Mouse (Mus musculus) liver, embryonic 11.5 days (tissue): Measurements from ENCODE around the gene Scml4. TPM values are rescaled to one million over a fixed set of nuclear protein-coding genes. Genes with fewer than 3 reads are reported as not detected.
A peak's percentile ranks its signal among the peaks of the same experiment; 100 is the strongest.

Experiments
- ATAC-seq: fragments of 200-750 bp; cut with Nextera tagmentation; replicated peaks from 2 replicates; pipeline ENCODE4 v1.8.0; 2017; ENCODE audit warnings: moderate number of reproducible peaks, mild to moderate bottlenecking, moderate TSS enrichment, moderate library complexity; ENCODE audit not compliant: low FRiP score
- DNase-seq: peaks from one replicate; pipeline ENCODE4 v3.0.0-alpha.2; 2017; ENCODE audit warnings: low spot score
- H3K27ac ChIP-seq: fragments of 300-500 bp; sonication (generic); 2 replicates; pipeline ENCODE4 v1.5.1; 2014; ENCODE audit warnings: mild to moderate bottlenecking, low read depth, low read length, control low read depth
- H3K27me3 ChIP-seq: fragments of 300-500 bp; sonication (generic); replicated peaks from 2 replicates; pipeline ENCODE4 v1.6.1; 2014; ENCODE audit warnings: low read length, mixed read lengths; ENCODE audit not compliant: control insufficient read depth, insufficient read depth
- H3K36me3 ChIP-seq: fragments of 300-500 bp; sonication (generic); 2 replicates; pipeline ENCODE4 v1.6.1; 2014; ENCODE audit warnings: mild to moderate bottlenecking, low read length, moderate library complexity, mixed read lengths; ENCODE audit not compliant: control insufficient read depth, insufficient read depth
- H3K4me1 ChIP-seq: fragments of 300-500 bp; sonication (generic); replicated peaks from 2 replicates; pipeline ENCODE4 v1.6.1; 2014; ENCODE audit warnings: low read length, mixed read lengths; ENCODE audit not compliant: control insufficient read depth, insufficient read depth
- H3K4me2 ChIP-seq: fragments of 300-500 bp; sonication (generic); 2 replicates; pipeline ENCODE4 v1.6.1; 2014; ENCODE audit warnings: mild to moderate bottlenecking, control low read depth, moderate library complexity
- H3K4me3 ChIP-seq: fragments of 300-500 bp; sonication (generic); 2 replicates; pipeline ENCODE4 v1.5.1; 2014; ENCODE audit warnings: low read depth, low read length, control low read depth
- H3K9ac ChIP-seq: fragments of 300-500 bp; sonication (generic); 2 replicates; pipeline ENCODE4 v1.6.1; 2014; ENCODE audit warnings: low read depth, low read length, control low read depth
- H3K9me3 ChIP-seq: fragments of 300-500 bp; sonication (generic); 2 replicates; pipeline ENCODE4 v1.6.1; 2016; ENCODE audit warnings: low read length, inconsistent platforms, mixed read lengths; ENCODE audit not compliant: control insufficient read depth
- WGBS: fragments of 180-500 bp; shearing (Covaris S2); extraction: QIAGEN DNeasy Blood & Tissue Kit; methylation state at CpG from one replicate; pipeline ENCODE4 v1.1.7; 2014; 5-methylcytosine and 5-hydroxymethylcytosine counted together
- polyA plus RNA-seq: library from polyadenylated mRNA; unstranded; fragments of >200 nt; fragmentation: Nextera tagmentation; extraction: Ambion mirVana; gene quantifications from 2 replicates; pipeline ENCODE4 v1.2.1, GENCODE M21; 2014

Gene Scml4
- polyA plus RNA-seq, 1 experiment from 2014 or later = 0.40 TPM

DNA sequence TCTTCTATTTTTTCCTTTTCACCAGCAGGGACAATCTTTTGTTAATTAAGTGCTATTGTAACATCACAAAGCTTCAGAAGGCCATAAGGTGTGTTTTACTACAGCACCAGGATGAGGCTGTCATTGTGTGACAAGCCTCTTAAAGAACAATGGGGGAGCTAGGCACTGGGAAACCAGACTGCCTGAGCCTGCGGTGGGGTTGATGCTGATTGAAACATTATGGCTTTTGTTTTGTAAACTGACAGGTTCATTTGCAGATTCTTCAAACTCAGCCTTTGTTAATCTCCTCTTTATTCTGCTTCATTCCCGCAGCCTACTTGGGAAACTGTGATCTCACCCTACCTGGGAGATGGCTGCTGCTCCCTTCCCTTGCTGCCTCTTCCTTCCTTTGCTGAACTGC lies 108.2 kb downstream of the Scml4 start:
- no peak overlapping the region for H3K9ac ChIP-seq
- H3K4me1 ChIP-seq = no peaks in the 10 kb centered on the region
- no peaks in the 10 kb centered on the region for H3K36me3 ChIP-seq
- no peak overlapping the region for H3K4me3 ChIP-seq
- no peak overlapping the region for H3K27ac ChIP-seq
- no peak for DNase-seq
- no peaks in the 10 kb centered on the region for H3K27me3 ChIP-seq
- 0 out of 2 replicates have a peak, but pooled peaks cover 2% of the 10 kb centered on the region for H3K9me3 ChIP-seq
- WGBS = 20% methylated on average over 2 of the region's 2 CpGs
- no peak for ATAC-seq
- no peak overlapping the region for H3K4me2 ChIP-seq

DNA sequence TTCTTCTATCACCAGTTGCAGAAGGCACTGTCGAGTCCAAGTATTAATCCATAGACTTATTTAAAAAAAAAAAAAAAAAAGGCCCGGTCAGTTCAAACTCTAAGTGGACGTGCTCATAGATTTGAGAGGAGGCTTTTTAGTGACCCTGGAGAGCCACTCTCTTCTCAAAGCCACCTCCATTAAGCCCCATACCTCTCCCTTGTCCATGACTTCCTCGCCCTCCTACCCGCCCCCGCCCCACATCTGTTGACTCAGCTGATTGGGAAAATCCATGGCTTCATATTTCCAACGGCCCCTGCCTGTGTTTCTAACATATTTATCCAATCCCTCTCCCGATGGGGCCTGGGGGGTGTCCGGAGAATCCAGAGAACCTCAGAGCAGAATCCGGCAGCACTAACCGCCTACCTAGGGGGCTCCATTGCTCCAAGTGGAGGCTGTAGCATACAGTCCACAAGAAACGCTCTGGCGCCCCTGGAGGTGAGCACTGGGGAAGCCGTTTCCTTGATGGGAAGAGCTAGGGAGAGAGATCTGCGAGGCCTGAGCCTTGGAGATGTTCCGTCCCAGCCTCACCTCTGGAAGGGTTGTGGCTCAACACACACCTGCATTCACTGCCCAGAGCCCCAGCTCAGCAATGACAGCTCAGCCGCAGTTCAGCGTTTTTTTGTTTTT lies 112.5 kb downstream of the Scml4 start:
- H3K27me3 ChIP-seq = no peaks in the 10 kb centered on the region; the same call in 1 of the 2 replicates
- no peaks in the 10 kb centered on the region for H3K4me1 ChIP-seq
- no peak overlapping the region for H3K4me3 ChIP-seq
- no peak overlapping the region for H3K9ac ChIP-seq
- peak overlapping the region; percentile 47 for H3K4me2 ChIP-seq
- no peaks in the 10 kb centered on the region for H3K36me3 ChIP-seq
- DNase-seq (peak; percentile 60), ATAC-seq (no peak)
- no peaks in the 10 kb centered on the region for H3K9me3 ChIP-seq
- WGBS = 23% methylated on average over 18 of the region's 18 CpGs
- no peak overlapping the region for H3K27ac ChIP-seq

DNA sequence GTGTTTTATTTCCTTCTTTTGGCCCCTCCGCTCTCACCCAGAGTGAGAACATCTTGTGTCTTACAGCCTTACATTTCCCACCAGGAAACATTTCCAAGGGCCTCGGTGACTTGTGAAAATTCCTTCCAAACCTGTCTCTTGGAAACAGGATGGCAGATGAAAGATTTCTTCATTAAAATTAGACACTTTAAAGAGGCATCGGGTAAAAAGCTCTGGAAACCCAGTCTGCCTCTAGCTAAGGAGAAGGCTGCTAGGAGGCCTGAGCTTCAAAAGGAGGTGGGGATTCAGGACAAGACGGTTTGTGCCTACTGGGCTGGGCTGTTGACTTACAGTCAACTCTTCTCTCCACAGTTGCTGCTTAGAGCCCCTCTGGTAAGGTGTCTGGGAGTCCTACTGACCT lies 113.4 kb downstream of the Scml4 start:
- Histone ChIP-seq H3K4me3 (no peak overlapping the region), H3K9ac (no peak overlapping the region), H3K27ac (no peak overlapping the region), H3K4me1 (no peaks in the 10 kb centered on the region), H3K9me3 (no peaks in the 10 kb centered on the region), H3K36me3 (no peaks in the 10 kb centered on the region), H3K4me2 (no peak overlapping the region), H3K27me3 (no peaks in the 10 kb centered on the region; the same call in 1 of the 2 replicates)
- DNase-seq = no peak
- WGBS = 67% methylated on average over 4 of the region's 4 CpGs
- no peak for ATAC-seq

DNA sequence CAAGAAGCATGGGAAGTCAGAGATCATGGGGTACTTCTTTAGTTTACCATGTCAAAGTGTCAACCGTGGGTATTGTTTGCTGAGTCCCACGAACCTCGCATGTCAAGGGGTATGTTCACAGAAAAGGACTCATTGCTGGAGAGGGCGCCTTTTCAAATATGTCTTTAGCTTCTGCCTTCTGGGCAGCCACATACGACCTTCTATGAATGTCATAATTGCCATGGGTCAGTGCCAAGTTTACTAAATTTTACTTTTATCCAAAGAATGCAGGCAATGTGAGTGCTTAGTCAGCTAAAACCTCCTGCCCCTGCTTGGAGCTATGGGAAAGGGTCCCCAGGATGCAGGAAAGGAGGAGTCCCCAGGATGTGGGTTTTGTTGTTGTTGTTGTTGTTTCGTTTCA lies 116.4 kb downstream of the Scml4 start:
- Histone ChIP-seq H3K4me1 (no peaks in the 10 kb centered on the region), H3K27me3 (peaks cover 2% of the 10 kb centered on the region; the same call in 1 of the 2 replicates), H3K9me3 (no peaks in the 10 kb centered on the region), H3K9ac (no peak overlapping the region), H3K36me3 (no peaks in the 10 kb centered on the region), H3K27ac (no peak overlapping the region), H3K4me2 (no peak overlapping the region), H3K4me3 (no peak overlapping the region)
- no peak for ATAC-seq
- 81% methylated on average over 6 of the region's 6 CpGs for WGBS
- DNase-seq = no peak

DNA sequence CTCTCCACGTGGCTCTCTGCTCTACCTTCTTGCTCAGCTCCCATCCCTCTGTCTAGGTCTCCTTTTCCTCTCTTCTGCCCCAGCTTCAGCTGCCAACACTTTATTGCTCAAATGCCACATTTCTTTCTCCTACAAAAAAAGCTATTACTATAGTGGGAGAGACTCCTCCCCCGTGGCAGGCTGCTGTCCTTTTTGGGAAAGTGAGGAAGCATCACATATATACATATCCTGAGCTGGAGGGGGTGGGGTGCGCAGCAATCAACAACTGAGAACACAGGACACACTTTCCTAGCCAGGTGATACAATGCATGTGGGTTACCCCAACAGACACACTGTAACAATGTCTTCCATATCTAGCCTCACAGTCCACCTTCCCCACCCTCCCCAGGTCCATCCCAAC lies 118.2 kb downstream of the Scml4 start:
- Histone ChIP-seq H3K9me3 (no peaks in the 10 kb centered on the region), H3K36me3 (no peaks in the 10 kb centered on the region), H3K27ac (no peak overlapping the region), H3K27me3 (peaks cover 2% of the 10 kb centered on the region; the same call in 1 of the 2 replicates), H3K4me3 (no peak overlapping the region), H3K4me1 (no peaks in the 10 kb centered on the region), H3K4me2 (no peak overlapping the region), H3K9ac (no peak overlapping the region)
- WGBS = 58% methylated on average over 3 of the region's 3 CpGs
- ATAC-seq = no peak
- no peak for DNase-seq

DNA sequence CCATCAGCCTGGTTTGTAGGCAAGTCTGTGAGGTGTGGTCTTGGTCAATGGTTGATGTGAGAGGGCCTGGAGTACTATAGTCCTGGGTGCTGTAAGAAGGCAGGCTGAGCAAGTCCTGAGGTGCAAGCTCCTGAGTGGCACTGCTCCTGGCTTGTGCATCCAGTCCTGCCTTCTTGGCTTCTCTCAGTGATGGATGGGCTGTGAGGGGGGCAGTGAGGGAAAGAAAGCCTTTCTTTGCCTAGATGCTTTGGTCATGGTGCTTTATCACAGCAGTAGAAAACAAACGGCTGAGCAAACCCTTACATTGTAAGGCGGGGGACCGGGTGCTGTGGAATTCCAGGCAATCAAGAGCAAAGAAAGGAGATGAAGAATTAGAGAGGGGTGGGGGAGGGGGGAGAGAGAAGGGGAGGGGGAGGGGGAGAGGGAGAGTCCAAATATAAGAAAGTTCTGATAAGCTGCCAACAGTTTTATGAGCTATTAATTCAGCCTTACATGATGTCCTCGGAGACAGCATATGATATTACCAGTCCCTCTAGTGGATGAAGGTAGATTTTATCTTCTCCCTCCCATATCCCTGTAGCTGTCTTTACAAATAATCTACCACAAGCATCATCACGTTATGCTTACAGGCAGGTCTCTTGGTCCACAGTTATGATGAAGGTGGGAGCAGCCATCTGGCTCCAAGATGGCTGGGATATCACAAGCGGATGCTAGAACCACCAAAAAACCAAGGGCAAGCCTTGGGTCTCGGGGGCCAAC lies 121.0 kb downstream of the Scml4 start:
- H3K4me3 ChIP-seq = no peak overlapping the region
- H3K4me2 ChIP-seq = no peak overlapping the region
- 70% methylated on average over 7 of the region's 7 CpGs for WGBS
- H3K4me1 ChIP-seq = no peaks in the 10 kb centered on the region
- peaks cover 2% of the 10 kb centered on the region; the same call in 1 of the 2 replicates for H3K27me3 ChIP-seq
- no peak for DNase-seq
- no peak overlapping the region for H3K27ac ChIP-seq
- ATAC-seq = no peak
- no peaks in the 10 kb centered on the region for H3K36me3 ChIP-seq
- H3K9ac ChIP-seq = no peak overlapping the region
- H3K9me3 ChIP-seq = no peaks in the 10 kb centered on the region

DNA sequence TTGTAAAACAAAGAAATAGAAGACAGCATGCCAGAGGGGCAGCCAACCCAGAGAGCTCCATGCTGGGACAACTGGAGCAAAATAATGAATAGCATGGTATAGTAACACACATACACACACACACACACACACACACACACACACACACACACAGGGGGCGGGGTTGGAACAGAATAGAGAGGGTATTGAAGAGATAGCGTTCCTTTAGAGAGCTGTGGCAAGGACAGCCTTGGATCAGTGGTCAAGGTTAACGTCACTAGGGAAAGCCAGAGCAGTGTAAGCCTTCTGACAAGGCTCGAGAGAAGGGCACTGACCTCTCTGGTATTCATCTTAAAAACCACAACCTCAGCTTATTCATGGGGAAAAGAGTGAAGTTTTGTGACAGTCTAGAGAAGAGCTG lies 124.7 kb downstream of the Scml4 start:
- H3K27me3 ChIP-seq = 0 out of 2 replicates have a peak, but pooled peaks cover 5% of the 10 kb centered on the region
- no peak overlapping the region for H3K9ac ChIP-seq
- H3K4me2 ChIP-seq = no peak overlapping the region
- no peaks in the 10 kb centered on the region for H3K9me3 ChIP-seq
- ATAC-seq (no peak), DNase-seq (no peak)
- H3K4me1 ChIP-seq = no peaks in the 10 kb centered on the region
- H3K4me3 ChIP-seq = no peak overlapping the region
- 69% methylated on average over 4 of the region's 4 CpGs for WGBS
- H3K27ac ChIP-seq = no peak overlapping the region
- no peaks in the 10 kb centered on the region for H3K36me3 ChIP-seq

DNA sequence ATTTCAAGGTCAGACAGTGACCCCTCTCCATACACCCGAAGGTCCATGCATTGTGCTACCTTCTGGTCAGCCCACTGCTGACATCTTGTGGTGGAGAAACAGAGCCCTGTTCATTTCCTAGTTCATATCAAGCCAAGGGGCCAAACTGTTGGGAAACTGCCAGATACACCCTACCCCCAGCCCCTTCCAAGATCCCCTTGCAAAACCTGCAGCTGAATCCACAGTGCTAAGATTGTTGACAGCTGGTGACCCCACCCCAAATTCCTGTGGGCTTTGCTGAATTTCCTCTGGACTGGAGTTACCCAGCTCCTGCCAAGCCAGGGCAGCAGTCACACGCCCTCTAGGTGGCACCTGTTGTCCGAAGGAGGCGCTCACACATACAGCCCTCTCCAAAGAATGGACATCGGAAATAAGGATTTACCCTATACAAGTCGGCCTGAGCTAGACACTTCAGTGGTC lies 127.5 kb downstream of the Scml4 start:
- H3K4me3 ChIP-seq = no peak overlapping the region
- no peaks in the 10 kb centered on the region for H3K9me3 ChIP-seq
- H3K4me1 ChIP-seq = no peaks in the 10 kb centered on the region
- no peak for ATAC-seq
- no peak overlapping the region for H3K9ac ChIP-seq
- H3K36me3 ChIP-seq = no peaks in the 10 kb centered on the region
- H3K27me3 ChIP-seq = 0 out of 2 replicates have a peak, but pooled peaks cover 6% of the 10 kb centered on the region
- no peak overlapping the region for H3K27ac ChIP-seq
- no peak overlapping the region for H3K4me2 ChIP-seq
- no peak for DNase-seq
- WGBS = 22% methylated on average over 6 of the region's 6 CpGs
